Mouse (Mus musculus): ENCODE data around the gene Ceacam19.

The Ceacam19 gene

GRCm38 (mm10) chr7:19840936-19841335, 46.8 kb downstream of the Ceacam19 start:
- no peak for DNase-seq (ENCODE audit: low spot score)

GRCm38 (mm10) chr7:19840371-19840770, 47.4 kb downstream of the Ceacam19 start:
- no peak for DNase-seq (ENCODE audit: low spot score)

GRCm38 (mm10) chr7:19836843-19837242, 50.9 kb downstream of the Ceacam19 start:
- no peak for DNase-seq (ENCODE audit: low spot score)

- no peak for DNase-seq (ENCODE audit: low spot score)
These were observed 53.7 kb downstream of the Ceacam19 start for GRCm38 (mm10) chr7:19834055-19834454.

GRCm38 (mm10) chr7:19831837-19832236, 55.9 kb downstream of the Ceacam19 start:
- no peak for DNase-seq (ENCODE audit: low spot score)

- no peak for DNase-seq (ENCODE audit: low spot score)
These were observed 57.0 kb downstream of the Ceacam19 start for GRCm38 (mm10) chr7:19830682-19831156.

- DNase-seq (ENCODE audit: low spot score), result no peak
These were observed 58.1 kb downstream of the Ceacam19 start for GRCm38 (mm10) chr7:19829694-19830093.

- no peak for DNase-seq (ENCODE audit: low spot score)
These were observed 61.0 kb downstream of the Ceacam19 start for GRCm38 (mm10) chr7:19826756-19827155.

Data from left cerebral cortex, adult 11 months (tissue).